Mouse (Mus musculus): ENCODE results near the gene Atp13a3.

Gene Atp13a3

DNA sequence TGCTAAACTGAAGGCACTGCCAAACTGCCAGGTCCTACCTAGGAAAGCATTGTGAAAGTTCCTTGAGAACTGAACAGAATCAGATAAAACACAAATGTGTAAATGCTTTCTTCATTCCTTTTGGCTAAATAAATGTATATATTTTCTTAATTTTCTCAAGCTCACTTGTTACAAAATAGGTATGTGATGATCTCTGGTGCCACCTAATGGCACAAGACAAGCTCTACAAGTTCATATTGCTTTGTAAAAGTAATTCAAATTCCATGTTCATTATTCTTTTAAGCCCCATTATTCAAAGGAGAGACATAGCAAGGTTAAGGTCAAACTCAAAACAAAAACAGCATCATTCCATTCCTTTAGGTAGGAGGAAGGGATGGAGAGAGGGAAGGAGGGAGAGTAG lies 91.5 kb downstream of the Atp13a3 start:
- no peak for DNase-seq (ENCODE audit: low spot score)

GRCm38 (mm10) chr16:30310647-30311046 lies 95.1 kb downstream of the Atp13a3 start, which contains the start of gene Gp5:
TSS of gene Gp5 (minus strand) at chr16:30310779.
- DNase-seq (ENCODE audit: low spot score), result no peak

GRCm38 (mm10) chr16:30310171-30310515 lies 95.6 kb downstream of the Atp13a3 start:
- no peak for DNase-seq (ENCODE audit: low spot score)

DNA sequence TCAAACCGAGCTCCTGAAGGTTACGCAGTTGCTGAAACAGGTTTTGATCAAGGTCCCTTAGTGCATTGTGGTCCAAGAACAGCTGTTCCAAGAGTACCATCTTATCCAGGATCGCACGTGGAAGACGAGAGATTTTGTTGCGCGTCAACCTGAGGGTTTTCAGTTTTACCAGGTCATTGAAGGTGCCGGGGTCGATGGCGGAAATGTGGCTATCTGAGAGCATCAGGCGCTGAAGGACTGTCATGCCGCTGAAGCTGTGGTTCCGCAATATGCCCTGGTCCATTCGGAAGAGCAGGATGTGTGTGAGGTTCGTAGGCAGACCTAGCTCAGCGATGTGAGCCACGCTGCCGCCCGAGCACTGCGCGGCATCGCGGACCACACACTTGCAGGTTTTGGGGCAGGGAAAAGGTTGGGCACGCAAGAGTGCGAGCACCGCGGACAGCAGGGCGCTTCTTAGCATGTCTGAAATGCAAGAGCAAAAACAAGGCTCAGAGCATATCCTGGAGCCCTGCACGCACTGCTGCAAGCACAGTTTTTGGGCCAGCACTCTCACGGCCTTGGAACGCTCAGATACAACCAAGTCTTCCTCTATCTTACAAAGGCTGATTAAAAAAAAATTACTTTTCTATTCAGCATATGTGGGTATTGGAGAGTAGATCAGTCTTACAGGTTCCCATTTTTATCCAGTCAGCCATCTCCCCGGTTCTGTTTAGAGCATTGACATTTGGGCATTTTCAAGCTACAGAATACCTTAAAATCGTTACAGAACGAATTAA lies 96.2 kb downstream of the Atp13a3 start:
- DNase-seq (ENCODE audit: low spot score), result no peak

DNA sequence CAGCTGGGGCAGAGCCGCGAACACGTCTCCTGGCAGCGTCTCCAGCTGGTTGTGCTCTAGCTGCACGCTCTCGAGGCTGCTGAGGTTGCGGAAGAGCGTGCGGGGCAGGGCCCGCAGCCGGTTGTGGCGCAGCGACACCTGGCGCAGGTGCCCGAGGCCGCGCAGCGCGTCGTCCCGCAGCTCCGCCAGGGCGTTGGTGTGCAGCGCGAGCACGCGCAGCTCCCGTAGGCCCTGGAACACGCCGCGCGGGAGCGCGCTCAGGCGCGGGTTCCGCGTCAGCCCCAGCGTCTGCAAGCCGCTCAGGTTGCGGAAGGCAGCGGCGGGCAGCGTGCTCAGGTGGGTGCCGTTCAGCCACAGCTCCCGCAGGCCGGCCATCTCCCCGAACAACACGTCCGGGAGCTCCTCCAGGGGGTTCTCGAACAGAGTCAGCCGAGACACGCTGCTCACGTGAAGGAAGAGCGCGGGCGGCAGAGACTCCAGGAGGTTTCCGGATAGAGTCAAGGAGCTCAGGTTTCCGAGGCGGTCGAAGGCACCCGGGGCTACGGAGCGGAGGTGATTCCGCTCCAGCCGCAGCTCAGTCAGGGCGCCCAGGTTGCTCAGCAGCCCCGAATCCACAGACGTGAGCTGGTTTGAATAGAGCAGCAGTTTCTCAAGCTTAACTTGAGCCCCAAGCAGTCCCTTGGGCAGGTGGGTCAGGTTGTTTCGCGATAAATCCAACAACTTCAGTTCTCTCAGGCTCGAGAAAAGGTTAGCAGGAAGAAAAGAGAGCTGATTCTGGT lies 97.0 kb downstream of the Atp13a3 start:
- peak; percentile 49 for DNase-seq (ENCODE audit: low spot score)

GRCm38 (mm10) chr16:30307961-30308615 lies 97.7 kb downstream of the Atp13a3 start:
- peak; percentile 49 for DNase-seq (ENCODE audit: low spot score)

GRCm38 (mm10) chr16:30307306-30307705 lies 98.5 kb downstream of the Atp13a3 start:
- DNase-seq (ENCODE audit: low spot score), result no peak

DNA sequence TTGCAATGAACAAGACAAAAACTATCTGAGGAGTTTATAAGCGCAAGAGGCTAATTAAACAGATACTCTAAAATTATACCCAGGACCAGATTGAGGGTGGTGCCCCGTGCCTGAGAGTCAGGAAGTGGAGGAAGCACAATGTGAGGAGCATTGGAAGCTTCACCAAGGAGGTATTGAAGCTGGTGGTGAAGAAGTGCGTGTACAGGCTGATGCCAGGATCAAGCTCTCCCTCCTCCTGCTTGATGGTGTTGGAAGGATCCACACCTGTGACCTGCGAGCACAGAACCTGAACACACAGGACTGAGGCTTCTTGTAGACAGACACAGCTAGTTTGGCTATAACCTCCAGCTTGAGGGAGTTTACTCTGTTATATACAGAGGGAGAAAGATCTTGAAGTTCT lies 99.7 kb downstream of the Atp13a3 start:
- DNase-seq (ENCODE audit: low spot score), result no peak

DNA sequence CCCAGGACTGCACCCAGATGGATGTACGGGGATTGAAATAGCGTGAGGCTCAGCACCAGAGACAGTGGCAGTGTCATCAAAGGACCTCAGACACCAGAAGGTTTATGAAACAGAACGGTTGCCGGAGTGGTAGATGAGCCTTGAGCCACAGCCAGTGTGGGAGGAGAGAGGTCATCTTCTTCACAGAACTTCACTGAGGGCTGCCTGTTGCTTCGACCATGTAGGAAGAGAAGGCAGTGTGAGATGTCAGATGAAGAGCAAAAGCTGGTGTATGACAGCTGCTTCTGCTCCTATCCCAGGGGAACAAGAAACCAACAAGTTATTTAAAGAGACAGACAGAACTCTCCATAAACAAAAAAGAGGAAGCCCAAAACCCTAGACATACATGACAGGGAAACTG lies 101.5 kb downstream of the Atp13a3 start:
- no peak for DNase-seq (ENCODE audit: low spot score)

GRCm38 (mm10) chr16:30303411-30303810 lies 102.4 kb downstream of the Atp13a3 start:
- no peak for DNase-seq (ENCODE audit: low spot score)

- DNase-seq (ENCODE audit: low spot score), result no peak
Observed at GRCm38 (mm10) chr16:30302686-30303085, 103.1 kb downstream of the Atp13a3 start.

GRCm38 (mm10) chr16:30299711-30300277 lies 106.0 kb downstream of the Atp13a3 start:
- DNase-seq (ENCODE audit: low spot score), result peak; percentile 28

DNA sequence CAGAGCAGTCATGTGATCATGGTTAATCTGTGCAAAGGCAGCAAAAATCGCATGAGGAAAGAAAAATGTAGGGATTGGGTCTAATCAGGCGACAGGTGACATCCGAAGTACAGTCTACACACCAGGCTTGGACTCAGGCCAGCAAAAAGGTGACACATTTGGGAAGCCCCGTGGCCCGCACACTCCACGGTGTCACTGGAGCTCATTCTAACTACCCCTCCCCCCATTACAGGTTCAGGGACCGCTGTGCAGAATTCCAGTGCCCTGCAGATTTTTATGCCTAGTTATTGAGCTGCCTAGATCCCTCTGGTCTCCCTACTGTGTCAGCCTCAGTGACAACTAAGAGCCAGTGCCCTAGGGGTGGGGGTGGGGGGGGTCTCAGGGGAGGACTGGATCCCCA lies 108.3 kb downstream of the Atp13a3 start:
- peak; percentile 40 for DNase-seq (ENCODE audit: low spot score)

GRCm38 (mm10) chr16:30296601-30297275 lies 109.0 kb downstream of the Atp13a3 start:
- DNase-seq (ENCODE audit: low spot score), result no peak

- no peak for DNase-seq (ENCODE audit: low spot score)
Observed at GRCm38 (mm10) chr16:30295106-30295505, 110.7 kb downstream of the Atp13a3 start.

- DNase-seq (ENCODE audit: low spot score), result no peak
Observed at GRCm38 (mm10) chr16:30290436-30290835, 115.3 kb downstream of the Atp13a3 start.

GRCm38 (mm10) chr16:30285701-30286100 lies 120.1 kb downstream of the Atp13a3 start:
- DNase-seq (ENCODE audit: low spot score), result no peak

- DNase-seq (ENCODE audit: low spot score), result peak; percentile 59
Observed at GRCm38 (mm10) chr16:30283743-30284337, 121.9 kb downstream of the Atp13a3 start.

GRCm38 (mm10) chr16:30282844-30283495 lies 122.8 kb downstream of the Atp13a3 start, which contains the start of gene Lrrc15:
TSS of gene Lrrc15 (minus strand) at chr16:30283256.
- DNase-seq (ENCODE audit: low spot score), result peak; percentile 51

- no peak for DNase-seq (ENCODE audit: low spot score)
Observed at GRCm38 (mm10) chr16:30280676-30281297, 125.0 kb downstream of the Atp13a3 start.
